Mouse (Mus musculus) embryonic facial prominence, embryonic 12.5 days (tissue): ENCODE measurements around the gene Dtx4. TPM values are rescaled to one million over a fixed set of nuclear protein-coding genes. Genes with fewer than 3 reads are reported as not detected.
"Not testable (repeated sequence)": the region's sequence is repeated elsewhere in the genome, so short reads cannot be mapped to it uniquely, and the experiment has no call there.

Experiments
- ATAC-seq: fragments of 200-750 bp; cut with Nextera tagmentation; 2 replicates; pipeline ENCODE4 v1.8.0; 2017; ENCODE audit not compliant: insufficient number of reproducible peaks, insufficient read depth, low FRiP score, low TSS enrichment
- H3K27ac ChIP-seq: fragments of 300-500 bp; sonication (generic); 2 replicates; pipeline ENCODE4 v1.5.1; 2016; ENCODE audit warnings: mild to moderate bottlenecking
- H3K27me3 ChIP-seq: fragments of 300-500 bp; sonication (generic); 2 replicates; pipeline ENCODE4 v1.6.1; 2016; ENCODE audit warnings: mild to moderate bottlenecking, moderate library complexity
- H3K36me3 ChIP-seq: fragments of 300-500 bp; sonication (generic); 2 replicates; pipeline ENCODE4 v1.6.1; 2016; ENCODE audit warnings: mild to moderate bottlenecking
- H3K4me1 ChIP-seq: fragments of 300-500 bp; sonication (generic); 2 replicates; pipeline ENCODE4 v1.6.1; 2016
- H3K4me2 ChIP-seq: fragments of 300-500 bp; sonication (generic); replicated peaks from 2 replicates; pipeline ENCODE4 v1.6.1; 2016; ENCODE audit warnings: mild to moderate bottlenecking, moderate library complexity
- H3K4me3 ChIP-seq: fragments of 300-500 bp; sonication (generic); 2 replicates; pipeline ENCODE4 v1.5.1; 2016; ENCODE audit warnings: mild to moderate bottlenecking
- H3K9ac ChIP-seq: fragments of 300-500 bp; sonication (generic); 2 replicates; pipeline ENCODE4 v1.6.1; 2016; ENCODE audit warnings: mild to moderate bottlenecking, moderate library complexity
- H3K9me3 ChIP-seq: fragments of 300-500 bp; sonication (generic); 2 replicates; pipeline ENCODE4 v1.6.1; 2016; ENCODE audit warnings: mild to moderate bottlenecking, moderate library complexity
- WGBS: fragments of 180-500 bp; shearing (Covaris S2); methylation state at CpG from one replicate; pipeline ENCODE4 v1.1.7; 2016; 5-methylcytosine and 5-hydroxymethylcytosine counted together
- polyA plus RNA-seq: library from polyadenylated mRNA; unstranded; fragments of >200 nt; fragmentation: Nextera tagmentation; extraction: Ambion mirVana; gene quantifications from 2 replicates; pipeline ENCODE4 v1.2.1, GENCODE M21; 2016

The Dtx4 gene
- 10.9 and 13.2 TPM in 2 replicates for polyA plus RNA-seq

DNA sequence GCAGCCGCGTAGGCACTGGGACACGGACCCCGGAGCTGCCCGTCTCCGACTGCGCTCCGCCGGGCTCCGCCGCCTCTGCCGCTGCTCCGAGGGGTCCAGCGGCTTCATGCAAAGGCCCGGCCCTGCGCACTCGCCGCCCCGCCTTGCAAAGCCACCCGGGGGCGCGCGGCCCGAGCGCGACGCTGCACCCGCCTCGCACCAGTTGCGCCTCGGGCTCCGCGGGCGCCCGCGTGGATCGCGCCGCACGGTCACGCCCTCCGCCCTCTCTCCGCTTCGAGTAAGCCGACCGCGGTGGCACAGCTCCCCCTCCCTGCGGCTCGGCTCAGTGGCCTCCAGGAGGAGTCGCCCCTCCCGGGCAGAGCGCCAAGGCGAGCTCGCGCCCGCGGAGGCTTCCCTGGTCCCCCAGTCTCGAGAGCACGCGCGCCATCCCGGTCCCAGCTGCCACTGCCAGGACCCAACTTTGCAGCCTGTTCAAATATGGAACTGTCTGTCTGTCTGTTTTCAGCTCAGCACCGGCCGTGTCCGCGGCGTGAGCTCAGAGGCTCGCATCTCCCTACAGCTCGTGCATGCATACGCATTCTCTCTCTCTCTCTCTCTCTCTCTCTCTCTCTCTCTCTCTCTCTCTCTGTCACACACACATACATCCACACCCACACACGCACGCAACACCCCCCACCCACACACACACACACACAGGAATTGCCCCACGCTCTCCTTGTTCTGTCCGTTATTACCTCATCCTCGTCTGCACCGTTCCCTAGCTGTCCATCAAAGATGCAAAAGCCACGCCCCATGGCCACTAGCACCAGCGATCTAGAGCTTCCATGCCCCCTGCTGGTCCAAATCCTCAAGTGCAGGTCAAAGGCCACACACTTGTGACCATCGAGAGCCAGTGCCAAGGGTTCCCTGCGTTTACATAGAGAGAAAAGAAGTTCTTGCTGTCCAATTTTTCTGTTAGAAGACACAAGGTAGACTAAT, at the start of gene Dtx4:
TSS of gene Dtx4 (minus strand) at position 85 of the 978 bp plus-strand sequence.
- H3K9me3 ChIP-seq, result no peaks in the 10 kb centered on the region
- H3K4me3 ChIP-seq, result peak within 1 kb of the TSS; percentile 71
- peak within 1 kb of the TSS; percentile 91 for H3K9ac ChIP-seq
- no peaks in the 10 kb centered on the region for H3K36me3 ChIP-seq
- WGBS, result under 1% methylated on average over 79 of the region's 80 CpGs
- H3K4me2 ChIP-seq, result peak within 1 kb of the TSS; percentile 91
- 0 out of 2 replicates have a peak, but pooled peaks cover 10% of the 10 kb centered on the region for H3K27me3 ChIP-seq
- peaks cover 7% of the 10 kb centered on the region; the same call in 1 of the 2 replicates for H3K4me1 ChIP-seq
- peak within 1 kb of the TSS; percentile 82 for H3K27ac ChIP-seq
- peak; percentile 92 for ATAC-seq

DNA sequence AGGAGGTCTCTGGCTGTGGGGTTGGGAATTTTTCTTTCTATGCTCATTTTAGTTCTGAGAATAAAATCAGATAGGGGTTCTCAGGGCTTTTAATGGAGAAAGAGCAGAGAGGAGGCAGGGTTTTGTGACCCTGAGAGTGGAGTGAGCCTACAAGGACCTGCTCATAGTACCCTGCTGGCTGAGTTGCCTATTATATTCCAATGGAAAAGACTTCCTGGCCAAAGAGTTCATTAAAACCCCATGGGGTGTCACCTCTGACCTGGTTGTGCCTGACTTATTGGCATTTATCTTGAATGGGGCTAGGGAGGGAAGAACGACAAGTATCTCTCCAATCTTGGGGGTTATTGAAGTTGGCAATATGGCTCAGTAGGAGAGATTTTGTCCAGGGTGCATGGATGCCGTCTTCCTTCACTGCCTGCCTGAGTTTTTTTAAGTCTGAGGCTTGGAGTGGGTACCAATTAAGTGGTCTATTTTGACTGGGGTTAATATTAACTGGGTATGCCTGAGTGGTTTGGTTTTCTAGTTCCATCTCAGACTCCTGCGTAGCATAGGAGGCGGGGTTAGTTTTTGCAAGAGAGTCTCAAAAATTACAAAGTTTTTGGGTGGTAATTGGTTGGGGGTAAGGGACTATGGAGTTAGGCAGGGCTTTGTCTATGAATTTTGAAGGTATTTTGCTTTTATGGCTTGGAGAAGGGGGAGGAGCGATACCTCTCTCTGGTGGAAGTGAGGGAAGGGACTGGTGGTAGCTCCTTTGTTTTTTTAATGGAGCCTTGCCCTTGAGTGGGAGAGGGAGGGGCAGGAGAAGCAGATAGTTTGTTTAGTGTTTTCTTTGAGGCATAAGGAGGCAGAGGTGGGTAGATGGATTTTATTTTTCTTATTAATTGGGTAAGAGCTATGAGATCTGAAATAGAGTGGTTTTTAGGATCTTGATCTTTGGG, 49.0 kb upstream of the Dtx4 start:
- ATAC-seq, result no peak
- Histone ChIP-seq H3K27ac (no peak overlapping the region), H3K36me3 (no peaks in the 10 kb centered on the region), H3K27me3 (no peaks in the 10 kb centered on the region), H3K9ac (no peak overlapping the region), H3K4me2 (no peak overlapping the region), H3K4me3 (no peak overlapping the region), H3K4me1 (no peaks in the 10 kb centered on the region), H3K9me3 (no peaks in the 10 kb centered on the region)
- WGBS, result 74% methylated on average over 5 of the region's 5 CpGs

DNA sequence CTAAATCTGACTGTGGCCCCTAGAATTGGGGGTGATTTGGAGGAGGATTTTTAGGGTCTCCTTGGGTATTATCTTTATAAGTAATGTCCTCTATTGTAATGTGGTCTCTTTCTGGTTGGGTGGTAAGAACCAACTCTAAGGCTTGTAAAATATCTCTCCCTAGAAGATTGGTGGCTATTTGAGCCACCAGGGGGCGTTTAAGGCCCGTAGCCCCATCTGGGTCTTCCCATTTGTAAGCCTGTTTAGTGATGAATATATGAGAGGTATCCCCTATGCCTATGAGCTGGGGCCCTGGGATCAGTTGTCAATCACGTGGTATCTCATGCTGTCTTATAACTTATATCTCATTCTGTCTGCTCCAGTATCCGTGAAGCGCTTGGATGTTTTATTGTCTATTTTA, 47.9 kb upstream of the Dtx4 start:
- H3K36me3 ChIP-seq, result no peaks in the 10 kb centered on the region
- H3K4me2 ChIP-seq, result no peak overlapping the region
- no peak overlapping the region for H3K4me3 ChIP-seq
- 82% methylated on average over 5 of the region's 5 CpGs for WGBS
- no peak overlapping the region for H3K9ac ChIP-seq
- H3K4me1 ChIP-seq, result no peaks in the 10 kb centered on the region
- no peaks in the 10 kb centered on the region for H3K9me3 ChIP-seq
- no peak overlapping the region for H3K27ac ChIP-seq
- no peaks in the 10 kb centered on the region for H3K27me3 ChIP-seq
- no peak for ATAC-seq

DNA sequence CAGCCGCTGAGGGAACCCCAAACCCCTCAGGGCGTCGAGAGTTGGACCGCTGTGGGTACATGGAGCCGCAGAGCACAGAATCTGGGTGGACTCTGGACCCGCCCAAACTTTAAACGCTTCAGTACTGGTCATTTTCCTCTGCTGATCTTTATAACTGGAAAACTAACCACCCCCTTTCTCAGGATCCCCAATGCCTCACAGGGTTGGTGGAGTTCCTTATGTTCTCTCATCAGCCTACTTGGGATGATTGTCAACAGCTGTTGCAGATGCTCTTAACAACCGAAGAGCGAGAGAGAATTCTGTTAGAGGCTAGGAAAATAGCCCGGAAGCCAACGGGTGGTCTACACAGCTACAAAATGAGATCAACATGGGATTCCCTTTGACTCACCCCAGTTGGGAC, 44.2 kb upstream of the Dtx4 start, which contains the start of gene Fam111a:
TSS of gene Fam111a (plus strand) at position 301 of the 400 bp plus-strand sequence.
- not testable (repeated sequence) for ATAC-seq, H3K4me3 ChIP-seq, H3K9me3 ChIP-seq, H3K9ac ChIP-seq, H3K36me3 ChIP-seq, H3K27me3 ChIP-seq, H3K4me2 ChIP-seq, H3K27ac ChIP-seq, H3K4me1 ChIP-seq
- WGBS, result 85% methylated on average over 11 of the region's 11 CpGs

DNA sequence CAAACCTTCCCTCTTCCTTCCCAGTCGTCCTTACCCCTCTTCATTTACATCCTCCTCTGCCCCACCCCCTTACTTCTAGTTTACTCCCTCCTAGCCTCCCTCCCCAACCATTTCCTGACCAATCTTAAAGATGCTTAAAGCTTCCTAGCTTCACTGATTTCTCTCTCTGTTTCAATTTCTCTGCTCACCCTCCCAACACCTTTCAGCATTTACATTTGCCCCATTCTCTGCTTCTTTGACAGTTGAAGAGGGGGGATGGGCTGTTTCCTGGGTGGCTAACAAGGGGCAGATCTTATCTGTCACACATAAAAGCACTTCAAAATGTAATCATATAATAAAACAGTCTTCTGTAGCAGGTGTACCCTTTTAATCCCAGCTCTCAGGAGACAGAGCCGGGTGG, 40.4 kb upstream of the Dtx4 start:
- Histone ChIP-seq H3K4me1 (no peaks in the 10 kb centered on the region), H3K9ac (no peak overlapping the region), H3K27me3 (no peaks in the 10 kb centered on the region), H3K4me3 (no peak overlapping the region), H3K4me2 (no peak overlapping the region), H3K36me3 (no peaks in the 10 kb centered on the region), H3K9me3 (no peaks in the 10 kb centered on the region), H3K27ac (no peak overlapping the region)
- ATAC-seq, result no peak
- WGBS, result 25% methylated on average over 2 of the region's 2 CpGs

DNA sequence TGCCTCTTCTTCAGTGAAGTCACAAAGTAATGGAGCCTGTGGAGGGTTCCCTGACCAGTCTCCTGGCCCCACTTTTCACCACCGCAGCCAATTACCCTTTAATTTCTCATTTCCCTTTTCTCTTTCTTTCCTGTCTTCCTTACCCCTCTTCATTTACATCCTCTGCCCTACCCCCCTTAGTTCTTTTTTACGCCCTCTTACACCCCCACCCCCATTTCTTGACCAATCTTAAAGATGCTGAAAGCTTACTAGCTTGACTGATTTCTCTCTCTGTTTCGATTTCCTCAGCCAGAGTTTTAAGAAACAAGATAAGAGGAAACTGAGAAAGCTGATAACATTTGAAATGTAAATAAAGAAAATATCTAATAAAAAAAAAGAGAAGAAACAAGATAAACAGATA, 39.5 kb upstream of the Dtx4 start:
- no peaks in the 10 kb centered on the region for H3K27me3 ChIP-seq
- WGBS, result 65% methylated on average over 3 of the region's 3 CpGs
- no peaks in the 10 kb centered on the region for H3K9me3 ChIP-seq
- H3K27ac ChIP-seq, result no peak overlapping the region
- no peak overlapping the region for H3K9ac ChIP-seq
- no peaks in the 10 kb centered on the region for H3K4me1 ChIP-seq
- no peak overlapping the region for H3K4me3 ChIP-seq
- no peaks in the 10 kb centered on the region for H3K36me3 ChIP-seq
- no peak for ATAC-seq
- no peak overlapping the region for H3K4me2 ChIP-seq

DNA sequence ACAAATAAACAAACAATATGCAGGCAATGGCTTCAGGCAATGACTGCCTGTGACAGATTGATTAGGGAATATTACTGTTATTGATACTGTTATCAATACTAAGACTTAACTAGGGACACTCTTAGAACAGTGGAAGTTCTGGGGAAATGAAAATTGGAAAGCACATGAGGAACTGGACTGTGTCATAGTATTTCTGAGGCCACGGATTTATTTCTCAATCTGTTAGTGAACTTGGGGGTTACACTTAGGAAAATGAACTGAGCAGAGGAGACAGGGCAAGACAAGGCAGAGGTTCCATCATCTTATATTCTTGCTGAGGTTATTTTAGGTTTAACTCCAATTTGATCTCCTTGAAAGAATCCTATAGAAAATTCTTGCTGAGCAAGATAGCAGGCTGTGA, 38.7 kb upstream of the Dtx4 start:
- Histone ChIP-seq H3K27me3 (no peaks in the 10 kb centered on the region), H3K36me3 (no peaks in the 10 kb centered on the region), H3K9me3 (no peaks in the 10 kb centered on the region), H3K4me2 (no peak overlapping the region), H3K4me1 (no peaks in the 10 kb centered on the region), H3K4me3 (no peak overlapping the region), H3K9ac (no peak overlapping the region), H3K27ac (no peak overlapping the region)
- no peak for ATAC-seq
- 81% methylated on average over 1 of the region's 1 CpGs for WGBS

DNA sequence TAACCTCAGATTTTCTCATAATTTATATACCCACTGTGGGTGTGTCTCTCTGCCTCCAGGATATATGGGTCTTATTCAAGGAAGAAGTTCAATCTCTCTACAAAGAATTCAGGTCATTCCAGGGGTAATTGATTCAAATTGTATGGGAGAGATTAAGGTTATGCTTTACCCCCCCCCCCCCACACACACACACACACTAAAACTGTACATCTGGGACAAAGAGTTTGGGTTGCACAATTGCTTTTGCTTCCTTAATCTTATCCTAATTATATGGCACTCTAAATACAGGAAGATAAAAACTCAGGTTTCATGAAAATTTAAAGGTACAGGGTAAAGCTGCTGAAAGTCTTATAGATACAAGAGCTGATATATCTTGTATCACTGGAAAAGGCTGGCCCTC, 35.9 kb upstream of the Dtx4 start:
- no peak for ATAC-seq
- H3K4me3 ChIP-seq, result no peak overlapping the region
- H3K27ac ChIP-seq, result no peak overlapping the region
- no peaks in the 10 kb centered on the region for H3K27me3 ChIP-seq
- no peak overlapping the region for H3K4me2 ChIP-seq
- no peak overlapping the region for H3K9ac ChIP-seq
- no peaks in the 10 kb centered on the region for H3K9me3 ChIP-seq
- no peaks in the 10 kb centered on the region for H3K36me3 ChIP-seq
- no peaks in the 10 kb centered on the region for H3K4me1 ChIP-seq

DNA sequence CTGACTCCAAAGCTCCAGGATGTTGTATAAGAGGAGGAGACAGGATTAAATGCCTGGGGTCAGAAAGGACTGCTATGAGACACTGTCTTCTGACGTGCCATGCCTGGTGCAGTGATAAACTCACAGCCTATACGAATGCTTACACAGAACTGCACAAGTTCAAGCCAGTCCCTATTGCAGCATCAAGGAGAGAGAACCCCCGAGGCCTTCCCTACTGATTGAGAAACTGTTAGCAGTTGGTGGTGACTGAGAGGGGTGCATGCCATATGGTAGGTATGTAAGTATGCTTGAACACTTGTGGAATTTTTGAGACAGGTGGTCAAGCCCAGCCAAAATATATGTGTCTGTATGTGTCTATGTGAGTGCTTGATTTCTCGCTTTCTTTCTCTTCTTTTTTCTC, 22.1 kb upstream of the Dtx4 start:
- 45% methylated on average over 4 of the region's 4 CpGs for WGBS
- Histone ChIP-seq H3K4me2 (no peak overlapping the region), H3K36me3 (no peaks in the 10 kb centered on the region), H3K27me3 (no peaks in the 10 kb centered on the region), H3K9ac (no peak overlapping the region), H3K27ac (no peak overlapping the region), H3K9me3 (no peaks in the 10 kb centered on the region), H3K4me3 (no peak overlapping the region), H3K4me1 (no peaks in the 10 kb centered on the region)
- ATAC-seq, result no peak

DNA sequence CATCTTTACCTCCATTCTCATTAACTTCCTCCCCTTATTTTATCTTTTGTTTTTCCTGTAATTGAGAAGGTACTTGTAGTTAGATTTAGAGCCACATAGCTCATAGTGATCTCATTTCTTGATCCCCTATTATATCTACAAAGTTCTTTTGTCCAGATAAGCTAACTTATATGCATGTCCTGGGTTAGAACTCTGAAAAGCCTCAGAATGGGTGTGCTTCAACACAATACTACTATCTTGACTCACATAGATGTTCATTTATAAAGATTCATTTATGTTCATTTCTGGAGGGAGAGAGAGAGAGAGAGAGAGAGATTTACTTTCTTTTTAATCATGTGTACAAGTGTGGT, 17.3 kb upstream of the Dtx4 start:
- ATAC-seq, result no peak
- no peaks in the 10 kb centered on the region for H3K36me3 ChIP-seq
- peak overlapping the region; percentile 41 for H3K4me3 ChIP-seq
- peak overlapping the region; percentile 60 for H3K4me2 ChIP-seq
- no peaks in the 10 kb centered on the region for H3K27me3 ChIP-seq
- H3K4me1 ChIP-seq, result no peaks in the 10 kb centered on the region
- no peak overlapping the region for H3K27ac ChIP-seq
- H3K9ac ChIP-seq, result no peak overlapping the region
- no peaks in the 10 kb centered on the region for H3K9me3 ChIP-seq

DNA sequence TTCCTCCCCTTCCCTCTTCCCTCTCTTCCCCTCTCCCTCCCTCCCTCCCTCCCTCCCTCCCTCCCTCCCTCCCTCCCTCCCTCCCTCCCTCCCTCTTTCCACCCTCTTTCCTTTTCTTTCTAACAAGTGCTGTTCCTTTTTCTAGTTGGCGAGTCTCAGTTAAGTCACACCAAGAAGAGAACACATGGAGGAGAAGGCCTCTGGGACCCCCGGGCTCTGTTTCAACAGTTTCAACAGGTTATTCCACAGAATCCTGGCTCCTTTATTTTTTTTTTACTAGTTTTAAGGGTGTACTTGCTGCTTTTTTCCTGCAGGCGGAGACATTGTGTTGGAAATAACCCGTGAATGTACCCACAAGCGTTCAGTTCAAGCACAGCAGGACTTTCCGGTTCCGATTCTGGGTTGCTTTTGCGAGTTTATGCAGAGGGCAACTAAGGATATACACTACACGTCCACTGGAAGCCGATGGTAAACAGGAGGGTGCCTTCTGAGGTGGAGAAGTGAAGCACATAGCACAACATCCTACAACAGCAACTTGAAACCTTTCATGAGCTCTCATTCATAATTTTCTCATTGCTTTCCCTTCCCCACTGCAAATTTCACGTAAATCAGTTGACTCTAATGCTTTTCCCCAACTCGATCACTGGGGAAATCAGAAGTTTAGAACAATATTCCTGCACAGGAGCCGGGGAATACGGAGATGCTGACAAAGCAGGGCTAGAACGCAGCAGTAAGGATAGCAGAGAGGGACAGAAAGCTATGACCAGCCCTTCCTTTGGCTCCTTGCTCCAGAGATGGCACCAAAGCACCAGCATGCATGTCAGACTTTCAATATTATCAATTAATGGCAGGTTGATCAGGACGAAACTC, 16.7 kb upstream of the Dtx4 start:
- Histone ChIP-seq H3K4me1 (no peaks in the 10 kb centered on the region), H3K4me2 (peak overlapping the region; percentile 60), H3K27me3 (no peaks in the 10 kb centered on the region), H3K9ac (peak overlapping the region; percentile 68), H3K36me3 (no peaks in the 10 kb centered on the region), H3K27ac (peak overlapping the region; percentile 30; the same call in 1 of the 2 replicates), H3K4me3 (peak overlapping the region; percentile 41), H3K9me3 (no peaks in the 10 kb centered on the region)
- ATAC-seq, result peak; percentile 64; the same call in 1 of the 2 replicates
- WGBS, result 3% methylated on average over 16 of the region's 16 CpGs
